Mouse (Mus musculus) myocyte (in vitro differentiated cells): ENCODE measurements around the gene Spaca9. TPM values are rescaled to one million over a fixed set of nuclear protein-coding genes. Genes with fewer than 3 reads are reported as not detected.

Source experiments
- H3K27me3 ChIP-seq: one replicate; pipeline ENCODE4 v1.6.1; 2011; ENCODE audit not compliant: control insufficient read depth, insufficient read depth, insufficient read length
- H3K36me3 ChIP-seq: one replicate; pipeline ENCODE4 v1.6.1; 2011; ENCODE audit not compliant: control insufficient read depth, insufficient read depth
- H3K4me2 ChIP-seq: one replicate; pipeline ENCODE4 v1.6.1; 2011; ENCODE audit warnings: low read depth, control low read depth
- H3K4me3 ChIP-seq: one replicate; pipeline ENCODE4 v1.5.1; 2011; ENCODE audit warnings: mild to moderate bottlenecking, control low read depth, moderate library complexity
- H3K79me2 ChIP-seq: one replicate; pipeline ENCODE4 v1.6.1; 2011; ENCODE audit not compliant: control insufficient read depth, insufficient read depth
- H3ac ChIP-seq: one replicate; pipeline ENCODE4 v1.6.1; 2011; ENCODE audit not compliant: control insufficient read depth, insufficient read length
- CEBPB ChIP-seq: IDR thresholded peaks from 2 replicates; pipeline ENCODE4 v1.6.1; 2011; ENCODE audit warnings: mild to moderate bottlenecking, moderate library complexity; ENCODE audit not compliant: poor library complexity, insufficient read depth, severe bottlenecking
- E2F4 ChIP-seq: IDR thresholded peaks from one replicate; pipeline ENCODE4 v1.6.1; 2011; ENCODE audit warnings: mild to moderate bottlenecking, control low read depth, moderate library complexity; ENCODE audit not compliant: insufficient read depth
- MAX ChIP-seq: IDR thresholded peaks from one replicate; pipeline ENCODE4 v1.6.1; 2011; ENCODE audit warnings: low read depth, mild to moderate bottlenecking, control low read depth
- MYOD1 ChIP-seq, 3 experiments: IDR thresholded peaks; one replicate each; pipeline ENCODE4 v1.6.1; 2011; ENCODE audit warnings: control low read depth in 2 of 3, low read depth in 2 of 3, mild to moderate bottlenecking in 2 of 3, moderate library complexity in 1 of 3; ENCODE audit not compliant: insufficient read length in 2 of 3, control insufficient read depth in 1 of 3
- MYOG ChIP-seq, 3 experiments: IDR thresholded peaks; one replicate each; pipeline ENCODE4 v1.6.1; 2011; ENCODE audit warnings: control low read depth in 2 of 3, low read depth in 2 of 3, mild to moderate bottlenecking in 2 of 3; ENCODE audit not compliant: insufficient read length in 2 of 3, control insufficient read depth in 1 of 3, insufficient read depth in 1 of 3
- POLR2A ChIP-seq: IDR thresholded peaks from one replicate; pipeline ENCODE4 v1.6.1; 2011; ENCODE audit warnings: low read depth, mild to moderate bottlenecking, control low read depth, moderate library complexity; ENCODE audit not compliant: insufficient read length
- POLR2AphosphoS2 ChIP-seq: IDR thresholded peaks from one replicate; pipeline ENCODE4 v1.6.1; 2011; ENCODE audit warnings: low read depth, control low read depth; ENCODE audit not compliant: insufficient read length
- REST ChIP-seq: IDR thresholded peaks from one replicate; pipeline ENCODE4 v1.6.1; 2011; ENCODE audit warnings: mild to moderate bottlenecking, control low read depth, moderate library complexity; ENCODE audit not compliant: insufficient read depth, insufficient read length
- SRF ChIP-seq: IDR thresholded peaks from one replicate; pipeline ENCODE4 v1.6.1; 2011; ENCODE audit warnings: low read depth; ENCODE audit not compliant: control insufficient read depth, insufficient read length
- TCF12 ChIP-seq: IDR thresholded peaks from one replicate; pipeline ENCODE4 v1.6.1; 2011; ENCODE audit warnings: mild to moderate bottlenecking, control low read depth; ENCODE audit not compliant: poor library complexity, insufficient read depth, severe bottlenecking
- TCF3 ChIP-seq: IDR thresholded peaks from one replicate; pipeline ENCODE4 v1.6.1; 2011; ENCODE audit warnings: low read depth, control low read depth; ENCODE audit not compliant: insufficient read length
- USF1 ChIP-seq: IDR thresholded peaks from one replicate; pipeline ENCODE4 v1.6.1; 2011; ENCODE audit warnings: low read depth, mild to moderate bottlenecking, control low read depth, moderate library complexity
- polyA plus RNA-seq: library from polyadenylated mRNA; unstranded; fragments of >200 nt; fragmentation: generic; extraction: Trizol; gene quantifications from one replicate; pipeline ENCODE4 v1.2.1, GENCODE M21; 2012; ENCODE audit warnings: missing spikeins

Gene Spaca9
- polyA plus RNA-seq, 1 experiment: 0.47 TPM

GRCm38 (mm10) chr2:28740159-28740558, 40.6 kb upstream of the Spaca9 start:
- Histone ChIP-seq H3K4me3 (no peak overlapping the region), H3K79me2 (no peaks in the 10 kb centered on the region), H3K4me2 (no peak overlapping the region), H3K36me3 (no peaks in the 10 kb centered on the region), H3ac (no peak overlapping the region), H3K27me3 (peaks cover 90% of the 10 kb centered on the region)
- no peak for TF ChIP-seq CEBPB
- no peak for TF ChIP-seq SRF
- TF ChIP-seq MYOG (IDR thresholded peaks at IDR 0.05; ENCODE audit: control insufficient read depth in 1 of 3, insufficient read depth in 1 of 3, insufficient read length in 2 of 3, low read depth in 2 of 3): no peak
- no peak for TF ChIP-seq POLR2A

GRCm38 (mm10) chr2:28737112-28737511, 37.6 kb upstream of the Spaca9 start:
- TF ChIP-seq SRF (no peak), MAX (no peak), TCF3 (no peak), E2F4 (no peak), TCF12 (no peak), POLR2AphosphoS2 (no peak), CEBPB (no peak), REST (no peak), MYOG (IDR thresholded peaks at IDR 0.05; ENCODE audit: control insufficient read depth in 1 of 3, insufficient read depth in 1 of 3, insufficient read length in 2 of 3, low read depth in 2 of 3) (no peak), MYOD1 (IDR thresholded peaks at IDR 0.05; ENCODE audit: control insufficient read depth in 1 of 3, insufficient read length in 2 of 3, low read depth in 2 of 3) (no peak), POLR2A (no peak)
- Histone ChIP-seq H3K4me2 (no peak overlapping the region), H3K36me3 (no peaks in the 10 kb centered on the region), H3K79me2 (no peaks in the 10 kb centered on the region), H3K27me3 (peaks cover 88% of the 10 kb centered on the region), H3ac (no peak overlapping the region), H3K4me3 (no peak overlapping the region)

GRCm38 (mm10) chr2:28730676-28731075, 31.1 kb upstream of the Spaca9 start:
- Histone ChIP-seq H3K79me2 (no peaks in the 10 kb centered on the region), H3K27me3 (peaks cover 84% of the 10 kb centered on the region), H3K36me3 (no peaks in the 10 kb centered on the region), H3K4me2 (no peak overlapping the region), H3K4me3 (no peak overlapping the region), H3ac (no peak overlapping the region)
- no peak for TF ChIP-seq E2F4

- peaks cover 84% of the 10 kb centered on the region for H3K27me3 ChIP-seq
- TF ChIP-seq TCF12 (no peak), REST (no peak), MYOD1 (IDR thresholded peaks at IDR 0.05; ENCODE audit: control insufficient read depth in 1 of 3, insufficient read length in 2 of 3, low read depth in 2 of 3) (peak in 1 of 3 experiments; percentile 24), TCF3 (no peak)
Observed at GRCm38 (mm10) chr2:28727786-28728404, 28.4 kb upstream of the Spaca9 start.

GRCm38 (mm10) chr2:28723912-28724311, 24.4 kb upstream of the Spaca9 start:
- no peak overlapping the region for H3ac ChIP-seq
- no peak overlapping the region for H3K4me3 ChIP-seq
- H3K79me2 ChIP-seq: no peaks in the 10 kb centered on the region
- no peaks in the 10 kb centered on the region for H3K36me3 ChIP-seq
- H3K27me3 ChIP-seq: peaks cover 85% of the 10 kb centered on the region
- no peak for TF ChIP-seq USF1
- TF ChIP-seq MYOG (IDR thresholded peaks at IDR 0.05; ENCODE audit: control insufficient read depth in 1 of 3, insufficient read depth in 1 of 3, insufficient read length in 2 of 3, low read depth in 2 of 3): no peak
- no peak for TF ChIP-seq MYOD1 (IDR thresholded peaks at IDR 0.05; ENCODE audit: control insufficient read depth in 1 of 3, insufficient read length in 2 of 3, low read depth in 2 of 3)
- TF ChIP-seq SRF: no peak
- no peak overlapping the region for H3K4me2 ChIP-seq

More at GRCm38 (mm10) chr2:28727786-28728404, 28.4 kb upstream of the Spaca9 start:
- Histone ChIP-seq H3K36me3 (no peaks in the 10 kb centered on the region), H3K4me3 (no peak overlapping the region), H3K79me2 (no peaks in the 10 kb centered on the region), H3K4me2 (no peak overlapping the region), H3ac (no peak overlapping the region)

GRCm38 (mm10) chr2:28722419-28722818, 22.9 kb upstream of the Spaca9 start:
- Histone ChIP-seq H3ac (no peak overlapping the region), H3K4me2 (no peak overlapping the region), H3K4me3 (no peak overlapping the region), H3K36me3 (no peaks in the 10 kb centered on the region), H3K27me3 (peaks cover 78% of the 10 kb centered on the region), H3K79me2 (no peaks in the 10 kb centered on the region)
- TF ChIP-seq POLR2A: no peak
- TF ChIP-seq SRF: no peak
- TF ChIP-seq CEBPB: no peak
- no peak for TF ChIP-seq POLR2AphosphoS2
- no peak for TF ChIP-seq USF1
- no peak for TF ChIP-seq MYOG (IDR thresholded peaks at IDR 0.05; ENCODE audit: control insufficient read depth in 1 of 3, insufficient read depth in 1 of 3, insufficient read length in 2 of 3, low read depth in 2 of 3)
- no peak for TF ChIP-seq MAX
- TF ChIP-seq REST: no peak
- TF ChIP-seq TCF12: no peak
- no peak for TF ChIP-seq TCF3
- no peak for TF ChIP-seq E2F4
- TF ChIP-seq MYOD1 (IDR thresholded peaks at IDR 0.05; ENCODE audit: control insufficient read depth in 1 of 3, insufficient read length in 2 of 3, low read depth in 2 of 3): no peak
